Mouse (Mus musculus): ENCODE results near the gene Iqch.
"Not testable (repeated sequence)": the region's sequence is repeated elsewhere in the genome, so short reads cannot be mapped to it uniquely, and the experiment has no call there.

Gene Iqch

DNA sequence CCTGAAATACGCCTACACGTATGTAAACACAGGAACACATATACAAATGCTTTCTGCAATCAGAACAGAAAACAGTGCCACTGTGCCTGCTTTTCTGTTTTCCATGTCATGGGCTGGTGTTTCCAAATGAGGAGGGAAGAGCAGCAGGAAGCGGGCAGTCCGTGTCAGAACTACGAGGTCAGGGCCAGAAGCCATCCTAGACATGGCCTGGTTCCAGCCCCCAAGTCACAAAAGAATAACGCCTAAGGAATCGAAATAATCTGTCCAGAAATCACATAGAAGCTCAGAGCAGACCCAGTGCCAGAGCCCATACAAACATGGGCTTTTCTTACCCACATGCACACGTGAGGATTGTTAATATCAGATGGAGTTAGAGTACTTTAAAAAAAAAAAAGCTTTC, 45.4 kb downstream of the Iqch start:
- DNase-seq: no peak

DNA sequence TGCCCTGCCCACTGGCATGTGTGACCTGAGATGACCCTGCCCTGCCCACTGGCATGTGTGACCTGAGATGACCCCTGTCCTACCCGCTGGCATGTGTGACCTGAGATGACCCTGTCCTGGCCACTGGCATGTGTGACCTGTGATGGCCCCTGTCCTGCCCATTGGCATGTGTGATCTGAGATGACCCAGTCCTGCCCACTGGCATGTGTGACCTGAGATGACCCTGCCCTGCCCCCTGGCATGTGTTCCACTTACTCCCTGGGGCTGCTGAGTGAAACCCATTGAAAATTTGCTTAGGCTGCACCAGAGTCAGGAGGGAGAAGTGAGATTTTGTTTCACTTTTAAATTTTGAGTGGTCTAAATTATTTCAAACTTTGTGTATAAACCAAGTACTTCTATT, 46.0 kb downstream of the Iqch start:
- no peak for DNase-seq

DNA sequence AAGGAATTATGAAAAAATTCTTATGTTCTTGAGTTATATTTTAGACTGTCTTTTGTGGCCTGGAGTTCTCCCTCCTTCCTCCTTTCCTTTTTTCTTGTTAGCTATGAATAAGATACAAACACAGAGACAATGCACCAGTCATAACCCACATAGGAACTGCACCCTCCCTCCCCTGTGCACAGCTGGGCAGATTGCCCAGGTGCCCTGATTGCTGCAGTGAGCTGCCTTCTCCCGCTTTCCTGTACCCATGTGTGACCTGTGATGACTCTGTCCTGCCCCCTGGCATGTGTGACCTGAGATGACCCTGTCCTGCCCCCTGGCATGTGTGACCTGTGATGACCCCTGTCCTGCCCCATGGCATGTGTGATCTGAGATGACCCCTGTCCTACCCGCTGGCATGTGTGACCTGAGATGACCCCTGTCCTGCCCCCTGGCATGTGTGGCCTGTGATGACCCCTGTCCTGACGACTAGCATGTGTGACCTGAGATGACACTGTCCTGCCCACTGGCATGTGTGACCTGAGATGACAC, 46.8 kb downstream of the Iqch start:
- no peak for DNase-seq

DNA sequence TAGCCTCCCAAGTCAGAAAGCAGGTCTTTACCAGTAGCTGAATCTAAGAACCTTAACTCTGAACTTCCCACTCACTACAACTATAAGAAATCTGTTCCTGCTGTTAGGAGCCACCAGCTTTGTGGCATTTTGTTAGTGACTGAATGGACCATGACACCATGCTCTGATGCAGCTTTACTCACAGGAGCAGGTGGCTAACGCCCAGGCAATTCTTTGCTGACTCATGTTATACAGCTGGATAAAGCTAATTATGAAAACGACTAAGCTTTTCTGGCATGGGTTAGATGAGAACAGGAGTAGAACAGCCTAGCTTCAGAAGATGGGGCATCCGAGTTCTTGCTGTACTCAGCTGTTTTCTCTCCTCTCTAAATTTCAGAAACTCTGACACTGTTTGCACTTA, 48.7 kb downstream of the Iqch start:
- DNase-seq: no peak

DNA sequence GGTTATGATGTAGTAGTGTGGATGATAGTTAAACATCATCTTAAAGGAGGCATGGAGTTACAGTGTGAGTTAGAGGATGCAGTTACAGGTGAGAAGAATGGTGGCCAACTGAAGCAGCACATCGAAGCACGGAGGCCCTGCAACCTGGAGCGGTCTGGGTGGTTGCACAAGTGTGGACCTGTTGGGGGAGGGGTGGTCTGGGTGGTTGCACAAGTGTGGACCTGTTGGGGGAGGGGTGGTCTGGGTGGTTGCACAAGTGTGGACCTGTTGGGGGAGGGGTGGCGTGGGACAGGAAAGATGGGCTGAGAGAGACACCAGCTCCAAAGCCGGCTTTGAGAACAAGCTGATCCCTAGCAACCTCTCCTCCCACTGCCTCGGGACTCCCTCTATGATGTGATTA, 51.6 kb downstream of the Iqch start:
- DNase-seq: not testable (repeated sequence)

DNA sequence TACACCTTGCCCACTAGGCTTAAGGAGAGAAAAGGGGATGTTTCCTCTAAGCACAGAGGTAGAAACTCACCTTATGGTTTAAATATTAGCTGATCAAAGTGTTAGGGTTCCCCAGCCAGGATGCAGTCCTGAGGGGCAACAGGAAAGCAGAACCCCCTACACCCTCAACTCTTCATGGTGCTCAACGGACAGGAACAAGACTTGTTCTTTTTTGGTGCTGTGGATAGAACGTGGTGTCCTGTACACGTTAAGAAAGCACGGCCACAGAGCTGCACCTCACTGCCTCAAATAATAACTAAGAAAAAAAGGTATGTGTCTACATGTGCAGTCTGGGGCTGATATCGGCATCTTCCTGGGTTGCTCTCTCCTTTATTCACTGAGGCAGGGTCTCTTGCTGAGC, 53.3 kb downstream of the Iqch start:
- DNase-seq: no peak

DNA sequence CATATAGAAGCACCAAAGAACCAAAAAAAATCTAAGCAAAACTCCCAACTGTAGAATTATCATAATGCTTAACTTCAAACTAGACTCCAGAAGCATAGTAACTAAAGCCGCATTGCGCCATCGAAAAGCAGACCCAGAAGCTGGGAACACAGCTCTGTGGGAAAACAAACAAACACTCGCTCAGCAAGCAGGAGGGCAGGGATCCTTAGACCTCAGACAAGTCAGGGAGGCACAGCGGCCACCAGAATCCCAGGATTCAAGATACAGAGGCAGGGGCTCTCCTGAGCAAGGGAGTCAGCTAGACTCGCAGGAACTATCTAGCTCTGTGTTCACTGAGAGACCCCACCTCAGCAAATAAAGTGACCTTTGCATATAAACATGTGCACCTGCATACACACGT, 60.4 kb downstream of the Iqch start:
- DNase-seq: no peak

DNA sequence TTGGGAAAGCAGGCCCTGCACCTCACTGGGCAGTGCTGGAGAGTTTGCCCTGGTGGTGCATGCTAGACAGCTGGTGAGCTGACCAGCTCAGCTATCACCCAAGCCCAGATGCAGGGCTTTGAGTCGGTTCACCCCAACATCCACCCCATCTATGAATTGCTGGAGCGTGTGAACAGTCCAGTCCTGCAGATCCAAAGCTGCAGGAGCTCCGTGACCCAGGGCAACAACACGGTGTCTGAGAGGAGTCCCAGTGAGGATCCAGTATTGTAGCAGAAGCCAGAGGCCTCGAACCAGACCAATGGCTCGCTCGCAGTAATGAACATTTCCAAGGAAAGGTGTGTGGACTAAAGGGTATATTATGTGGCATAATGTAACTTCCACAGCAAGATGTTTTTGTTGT, 61.0 kb downstream of the Iqch start:
- DNase-seq: no peak

DNA sequence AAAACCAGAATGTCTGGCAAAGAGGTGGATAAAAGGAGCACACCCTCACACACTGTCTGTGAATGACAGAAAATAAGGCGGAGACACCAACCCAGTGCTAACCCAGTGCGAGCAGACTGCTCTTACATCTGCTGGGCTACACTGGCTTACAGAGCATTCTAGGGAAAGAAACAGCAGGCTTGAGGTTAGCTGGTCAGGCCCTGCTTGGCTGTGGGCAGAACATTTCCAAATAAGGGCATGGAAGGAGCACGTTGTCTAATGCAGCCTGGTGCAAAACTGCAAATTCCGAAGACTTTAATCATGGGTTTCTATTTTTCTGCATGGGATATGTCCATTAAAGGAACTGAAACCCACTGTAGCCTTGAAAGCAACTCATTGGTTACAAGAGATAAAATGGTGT, 64.8 kb downstream of the Iqch start:
- no peak for DNase-seq

DNA sequence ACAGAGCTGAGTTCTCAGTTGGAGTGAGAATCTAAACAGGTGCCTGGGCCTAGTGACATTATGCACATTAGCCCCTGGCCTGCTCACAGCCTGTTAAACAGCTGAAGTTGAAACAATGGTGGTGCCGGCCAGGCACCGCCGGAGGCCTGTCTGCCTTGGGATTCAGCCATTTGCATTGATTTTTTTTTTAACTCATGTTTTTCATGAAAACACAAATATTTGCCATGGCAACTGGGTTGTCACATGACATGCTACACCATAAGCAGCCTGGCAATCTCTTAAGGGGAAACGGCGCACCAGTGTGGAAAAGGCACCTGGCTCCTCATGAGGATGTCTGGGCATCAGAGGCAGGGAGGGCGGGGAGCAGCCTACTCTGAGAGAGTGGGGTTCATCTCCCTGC, 67.3 kb downstream of the Iqch start:
- no peak for DNase-seq

DNA sequence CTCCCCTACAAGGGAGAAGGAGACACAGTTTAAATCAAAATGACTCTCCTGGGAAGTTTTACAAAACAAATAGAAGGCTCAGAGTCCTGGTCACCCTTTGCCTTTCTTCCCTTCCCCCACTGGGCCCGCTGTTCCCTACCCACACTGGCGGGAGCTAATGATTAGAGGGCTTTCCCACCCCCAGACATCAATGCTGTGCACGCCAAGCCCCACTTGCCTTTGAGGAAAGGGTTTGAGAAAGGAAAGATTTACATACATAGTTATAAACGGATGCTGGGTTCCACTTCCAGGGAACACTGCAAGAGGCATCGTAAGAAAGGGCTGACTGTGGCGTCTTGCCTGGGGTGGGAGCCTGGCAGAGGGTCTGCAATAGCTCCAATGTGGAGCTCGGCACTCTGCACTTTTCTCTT, 67.9 kb downstream of the Iqch start:
- no peak for DNase-seq

DNA sequence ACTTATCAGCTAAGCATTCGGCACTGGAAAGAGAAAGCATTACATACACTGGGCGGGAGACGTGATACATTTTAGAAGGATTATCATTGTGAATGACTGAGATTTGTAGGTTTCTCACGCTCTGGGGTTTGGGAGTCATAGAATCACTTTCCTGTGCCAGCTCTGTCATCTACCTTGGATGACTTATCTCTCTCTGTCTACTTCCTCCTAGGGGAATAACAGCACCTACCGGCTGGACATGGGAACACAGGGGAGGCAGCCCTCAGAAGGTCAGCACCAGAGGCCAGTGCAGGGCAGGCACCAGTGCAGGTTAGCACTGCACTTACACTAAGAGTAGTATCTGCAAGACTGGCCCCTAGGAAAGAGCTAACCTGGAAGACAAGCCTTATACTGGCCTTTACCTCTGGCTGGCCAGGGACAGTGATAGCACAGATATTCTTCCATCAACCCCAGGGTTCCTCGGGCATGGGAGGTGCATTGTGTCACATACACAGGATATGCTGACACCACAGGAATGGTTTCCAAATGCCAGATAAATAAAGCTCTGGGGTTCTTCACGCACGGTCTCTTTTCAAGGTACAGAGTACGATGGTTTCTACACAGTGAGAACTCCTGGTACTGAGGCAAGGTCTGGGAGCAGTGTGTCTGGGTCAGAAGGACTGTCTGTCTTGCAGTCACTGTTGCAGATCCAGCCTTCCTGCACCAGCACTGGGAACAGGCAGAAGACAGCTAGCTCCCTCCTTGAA, 69.2 kb downstream of the Iqch start:
- no peak for DNase-seq

DNA sequence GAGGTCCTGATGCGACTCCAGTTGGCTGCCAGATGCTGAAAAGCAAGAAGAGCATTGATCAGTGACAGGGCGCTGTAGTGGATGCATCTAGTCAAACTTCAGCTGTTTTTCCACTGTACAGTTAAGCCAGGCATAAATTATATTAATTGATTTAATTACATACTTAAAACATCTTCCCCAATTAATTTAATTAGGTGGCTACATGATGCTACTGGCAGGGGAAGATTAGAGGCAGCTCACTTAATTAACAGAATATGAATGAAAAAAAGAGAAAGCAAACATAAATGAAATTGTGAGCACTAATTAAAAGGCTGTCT, 78.4 kb downstream of the Iqch start:
- DNase-seq: no peak

DNA sequence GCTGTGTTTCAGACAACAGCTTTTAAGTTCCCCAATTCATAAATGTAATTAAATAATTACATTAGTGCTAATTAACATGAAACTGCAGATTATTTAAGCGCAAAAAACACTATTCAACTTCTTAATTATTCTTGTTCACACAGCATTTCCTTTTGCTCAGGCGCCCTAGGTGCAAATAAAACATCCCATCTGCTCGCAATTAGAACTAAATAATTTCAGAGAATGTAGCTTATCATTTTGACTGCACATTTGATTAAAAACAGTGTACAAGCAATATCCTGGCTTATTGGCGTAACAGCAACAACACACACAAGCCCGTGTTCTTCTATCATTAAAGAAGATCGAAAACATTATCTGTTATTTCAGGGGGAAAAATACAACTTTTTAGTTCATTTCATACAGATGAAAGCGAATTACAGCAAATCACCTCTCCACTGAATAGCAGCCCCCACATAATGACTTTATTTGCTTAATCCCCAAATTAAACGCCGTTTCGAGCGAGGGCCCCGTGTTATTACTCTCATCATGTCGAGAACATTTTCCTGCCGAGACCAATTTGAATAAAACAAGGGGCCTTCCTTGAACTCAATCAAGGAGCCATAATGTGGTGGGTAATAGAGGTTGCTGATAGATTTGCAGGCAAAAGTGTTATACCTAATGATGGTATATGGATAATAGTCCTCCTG, 78.9 kb downstream of the Iqch start:
- DNase-seq: no peak

DNA sequence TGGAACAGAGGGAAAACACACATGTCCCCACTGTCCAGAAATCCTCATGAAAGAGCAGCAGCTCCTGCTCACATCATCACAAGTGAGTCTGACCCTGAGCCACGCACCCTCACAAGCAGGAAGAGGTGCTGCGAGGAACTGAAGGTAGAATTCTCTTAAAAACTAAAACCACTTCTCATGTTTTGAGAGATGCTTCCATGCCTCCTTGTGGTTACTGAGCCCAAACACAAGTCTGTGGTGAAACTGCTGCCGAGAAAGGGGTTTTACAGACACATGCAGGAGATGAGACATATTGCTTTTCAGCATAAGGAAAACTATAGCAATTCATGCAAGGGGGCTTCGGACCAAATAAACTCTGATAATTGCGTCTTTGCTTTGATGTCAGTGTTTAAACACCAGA, 89.4 kb downstream of the Iqch start:
- no peak for DNase-seq

DNA sequence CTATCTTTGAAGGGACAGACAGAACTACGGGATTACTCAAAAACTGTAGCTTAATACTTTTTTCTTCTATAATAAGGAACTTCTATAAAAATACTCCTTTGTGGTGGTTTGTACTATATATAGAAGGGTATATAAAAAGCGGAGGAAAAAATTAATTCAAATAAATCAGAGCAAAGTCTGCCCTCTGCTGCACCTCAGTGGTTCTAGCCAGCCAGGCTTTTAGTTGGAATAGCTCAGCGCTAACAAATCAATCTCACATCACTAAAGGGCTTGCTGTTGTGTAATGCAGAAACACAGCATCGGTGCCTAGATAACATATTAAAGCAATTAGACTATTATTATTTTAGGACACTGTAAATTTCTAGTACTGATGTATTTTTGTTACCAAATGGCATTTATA, 91.3 kb downstream of the Iqch start:
- DNase-seq: no peak

DNA sequence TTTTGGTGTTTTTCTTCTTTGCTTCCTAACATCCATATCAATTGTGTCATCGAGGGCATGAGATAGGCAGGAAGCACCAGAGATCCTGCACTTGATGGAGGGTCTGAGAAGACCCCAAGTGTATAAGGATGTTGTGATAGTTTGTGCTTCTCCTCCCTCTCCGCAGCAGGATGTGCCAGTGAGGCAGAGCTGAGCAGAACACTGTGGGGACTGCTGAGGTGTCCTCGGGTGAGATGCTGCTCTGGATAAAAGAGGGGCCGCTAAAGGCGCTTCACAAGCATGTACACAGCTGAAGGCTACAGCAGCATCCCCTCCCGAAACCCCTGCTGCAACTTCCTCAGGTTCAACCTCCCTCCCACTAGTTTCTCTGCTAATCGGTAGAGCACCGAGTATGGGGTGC, 95.2 kb downstream of the Iqch start:
- no peak for DNase-seq

DNA sequence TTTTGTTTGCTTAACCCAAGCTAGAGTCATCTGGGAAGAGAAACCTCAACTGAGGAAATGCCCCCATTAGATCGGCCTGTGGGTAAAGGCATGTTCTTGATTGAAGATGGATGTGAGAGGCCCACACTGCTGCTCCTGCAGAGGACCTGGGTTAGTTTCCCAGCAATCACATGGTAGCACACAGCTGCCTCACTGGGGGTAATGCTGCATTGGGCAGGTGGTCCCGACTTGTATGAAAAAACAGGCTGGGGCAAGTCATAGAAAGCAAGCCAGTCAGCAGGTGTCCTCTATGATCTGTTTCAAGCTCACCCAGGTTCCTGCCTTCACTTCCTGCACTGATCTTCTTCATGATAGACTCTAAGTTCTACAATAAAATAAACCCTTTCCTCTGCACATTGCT, 98.4 kb downstream of the Iqch start:
- DNase-seq: no peak

DNA sequence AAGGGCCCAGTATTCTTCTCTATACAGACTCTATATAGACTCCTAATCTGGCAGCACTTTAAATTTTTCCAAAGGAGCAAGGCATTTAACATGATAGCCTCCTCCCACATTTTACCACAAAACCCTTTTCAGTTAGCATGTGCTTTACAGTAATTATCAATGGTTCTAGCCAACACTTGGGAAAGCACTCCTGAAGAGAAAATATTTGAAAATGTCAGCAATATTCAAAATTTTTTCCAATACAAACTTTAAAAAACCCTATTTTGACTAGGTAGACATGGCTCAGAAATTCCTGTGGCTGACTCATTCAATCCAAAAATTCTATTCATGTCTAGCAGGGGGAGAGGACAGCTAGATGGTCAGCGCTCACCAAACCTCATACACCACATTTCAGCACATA, 100.8 kb downstream of the Iqch start:
- no peak for DNase-seq

DNA sequence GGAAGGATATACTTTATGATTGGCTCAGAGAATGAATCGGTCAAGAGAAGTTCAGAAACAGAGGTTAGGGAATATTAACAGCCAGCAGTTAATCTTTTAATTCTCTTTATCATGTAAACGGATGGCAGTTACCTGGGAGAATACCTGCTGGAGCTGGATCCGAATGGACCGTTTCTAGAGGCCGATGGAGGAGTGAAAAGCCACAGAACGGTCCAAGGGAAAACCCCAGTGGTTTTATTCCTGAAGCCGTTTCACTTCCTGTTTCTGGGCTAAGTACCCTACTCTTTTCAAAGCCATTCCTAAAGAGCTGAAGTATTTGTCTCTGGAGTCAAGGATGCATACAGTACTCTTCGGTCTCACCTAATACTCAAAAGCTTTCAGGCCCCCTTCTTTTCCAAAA, 102.4 kb downstream of the Iqch start:
- no peak for DNase-seq

DNA sequence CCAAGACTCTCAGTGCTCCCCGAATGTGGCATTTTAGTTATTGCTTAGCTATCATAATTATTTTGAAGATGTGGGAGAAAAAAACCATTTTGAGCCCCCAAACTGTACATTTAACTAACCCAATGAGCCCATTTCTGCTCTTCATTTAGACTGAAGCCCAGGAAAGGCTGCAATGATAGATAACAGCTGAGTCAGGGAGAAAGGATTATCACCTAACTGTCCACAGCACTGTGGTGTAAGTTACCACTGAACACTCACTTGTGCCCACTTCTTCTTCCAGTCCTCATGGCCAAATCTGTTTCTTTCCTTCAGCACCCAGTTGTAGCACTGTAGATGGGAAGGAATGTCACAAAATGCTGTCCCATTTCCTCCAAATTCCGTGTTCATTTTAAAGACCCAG, 106.5 kb downstream of the Iqch start:
- no peak for DNase-seq

DNA sequence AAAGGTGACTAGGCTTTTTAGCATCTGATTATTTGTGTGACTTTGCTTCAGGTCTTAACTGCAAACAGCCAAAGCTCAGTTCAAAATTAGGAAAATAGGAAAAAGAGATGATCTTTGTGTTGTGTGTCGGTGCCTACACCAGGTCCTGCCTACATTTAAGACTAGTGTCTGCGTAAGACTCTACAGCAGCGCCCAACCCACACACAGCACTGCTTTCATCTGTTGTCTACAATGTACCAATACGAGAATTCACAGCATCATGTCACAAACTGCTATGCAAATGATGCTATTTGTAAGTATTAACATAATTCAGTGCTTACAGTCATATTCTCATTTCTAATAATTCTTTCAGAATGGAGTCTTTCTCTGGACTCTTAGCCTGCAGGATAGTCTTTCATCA, 108.5 kb downstream of the Iqch start:
- DNase-seq: no peak

DNA sequence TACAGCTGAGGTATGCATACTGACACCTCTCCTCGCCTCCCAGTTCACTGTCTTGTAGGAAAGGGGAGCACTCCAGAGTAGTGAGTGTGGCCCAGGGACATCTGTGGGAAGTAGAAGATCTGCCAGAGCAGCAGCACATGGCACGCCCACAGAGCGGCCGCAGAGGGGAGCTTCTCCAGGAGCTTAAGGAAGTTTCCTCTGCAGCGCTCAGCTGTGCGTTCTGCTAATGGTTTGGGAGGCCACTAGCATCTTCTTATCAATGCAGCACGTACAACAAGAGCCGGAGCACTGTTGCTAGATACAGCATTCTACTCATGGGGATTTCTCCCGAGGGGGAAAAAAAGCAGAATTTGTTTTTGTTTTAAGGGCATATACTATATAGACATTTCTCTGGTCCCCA, 110.0 kb downstream of the Iqch start:
- no peak for DNase-seq

DNA sequence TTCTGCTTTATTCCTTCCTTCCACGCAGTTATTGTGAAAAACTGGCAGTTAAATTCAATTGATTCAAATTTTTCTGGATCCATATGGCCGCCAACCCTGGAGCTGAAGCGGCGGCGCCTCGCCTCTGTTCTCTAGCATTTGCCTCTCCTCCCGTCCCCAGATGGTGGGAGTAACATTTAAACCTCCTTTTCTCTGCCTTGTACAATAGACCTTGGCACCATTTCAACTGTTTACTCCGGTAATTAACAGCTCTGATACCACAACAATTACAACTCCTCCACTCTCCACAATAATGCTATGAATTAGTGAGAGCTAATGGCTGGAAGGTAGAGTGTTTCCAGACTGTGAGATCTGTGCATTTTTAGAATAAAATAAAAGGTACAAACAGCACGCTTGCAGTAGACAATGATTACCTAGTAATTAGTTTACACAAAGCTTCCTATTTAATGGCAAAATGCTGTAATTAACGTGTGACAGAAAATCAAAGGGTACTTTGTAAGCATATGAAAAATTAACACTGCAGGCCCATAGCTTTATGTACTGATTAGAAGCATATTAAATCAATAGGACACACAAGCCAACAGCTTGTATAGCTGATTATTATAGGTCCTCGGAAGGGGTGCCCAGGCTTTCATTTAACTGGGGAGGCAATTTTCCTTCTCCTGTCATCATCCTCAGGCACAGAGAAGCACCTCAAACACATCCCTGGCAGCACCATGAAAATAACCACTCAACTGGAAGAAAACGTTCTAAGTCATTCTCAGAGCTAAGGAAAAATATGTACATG, 111.6 kb downstream of the Iqch start:
- no peak for DNase-seq

All from cerebellum, postnatal 36 days (tissue).